Mouse (Mus musculus) neural tube, embryonic 15.5 days (tissue): ENCODE data around the gene Cdk5rap3. TPM values are rescaled to one million over a fixed set of nuclear protein-coding genes. Genes with fewer than 3 reads are reported as not detected.

Source experiments
- ATAC-seq: fragments of 200-750 bp; cut with Nextera tagmentation; 2 replicates; pipeline ENCODE4 v1.8.0; 2017; ENCODE audit warnings: mild to moderate bottlenecking, moderate TSS enrichment, moderate library complexity; ENCODE audit not compliant: low FRiP score
- H3K27ac ChIP-seq: fragments of 300-500 bp; sonication (generic); replicated peaks from 2 replicates; pipeline ENCODE4 v1.5.1; 2015; ENCODE audit warnings: mild to moderate bottlenecking, inconsistent platforms
- H3K27me3 ChIP-seq: fragments of 300-500 bp; sonication (generic); replicated peaks from 2 replicates; pipeline ENCODE4 v1.6.1; 2015; ENCODE audit warnings: inconsistent platforms
- H3K36me3 ChIP-seq: fragments of 300-500 bp; sonication (generic); 2 replicates; pipeline ENCODE4 v1.6.1; 2015; ENCODE audit warnings: inconsistent platforms
- H3K4me1 ChIP-seq: fragments of 300-500 bp; sonication (generic); 2 replicates; pipeline ENCODE4 v1.6.1; 2015; ENCODE audit warnings: inconsistent platforms
- H3K4me2 ChIP-seq: fragments of 300-500 bp; sonication (generic); 2 replicates; pipeline ENCODE4 v1.6.1; 2015; ENCODE audit warnings: inconsistent platforms, mild to moderate bottlenecking, moderate library complexity
- H3K4me3 ChIP-seq: fragments of 300-500 bp; sonication (generic); replicated peaks from 2 replicates; pipeline ENCODE4 v1.5.1; 2015; ENCODE audit warnings: mild to moderate bottlenecking, inconsistent platforms
- H3K9ac ChIP-seq: fragments of 300-500 bp; sonication (generic); replicated peaks from 2 replicates; pipeline ENCODE4 v1.6.1; 2015; ENCODE audit warnings: mild to moderate bottlenecking, inconsistent platforms
- H3K9me3 ChIP-seq: fragments of 300-500 bp; sonication (generic); replicated peaks from 2 replicates; pipeline ENCODE4 v1.6.1; 2016; ENCODE audit warnings: inconsistent platforms
- WGBS: fragments of 180-500 bp; shearing (Covaris S2); methylation state at CpG from one replicate; pipeline ENCODE4 v1.1.7; 2015; ENCODE audit warnings: mixed read lengths; 5-methylcytosine and 5-hydroxymethylcytosine counted together
- polyA plus RNA-seq: library from polyadenylated mRNA; unstranded; fragments of >200 nt; fragmentation: Nextera tagmentation; extraction: Ambion mirVana; gene quantifications from 2 replicates; pipeline ENCODE4 v1.2.1, GENCODE M21; 2015

The Cdk5rap3 gene
- polyA plus RNA-seq, 1 experiment from 2014 or later = 82.4 TPM

DNA sequence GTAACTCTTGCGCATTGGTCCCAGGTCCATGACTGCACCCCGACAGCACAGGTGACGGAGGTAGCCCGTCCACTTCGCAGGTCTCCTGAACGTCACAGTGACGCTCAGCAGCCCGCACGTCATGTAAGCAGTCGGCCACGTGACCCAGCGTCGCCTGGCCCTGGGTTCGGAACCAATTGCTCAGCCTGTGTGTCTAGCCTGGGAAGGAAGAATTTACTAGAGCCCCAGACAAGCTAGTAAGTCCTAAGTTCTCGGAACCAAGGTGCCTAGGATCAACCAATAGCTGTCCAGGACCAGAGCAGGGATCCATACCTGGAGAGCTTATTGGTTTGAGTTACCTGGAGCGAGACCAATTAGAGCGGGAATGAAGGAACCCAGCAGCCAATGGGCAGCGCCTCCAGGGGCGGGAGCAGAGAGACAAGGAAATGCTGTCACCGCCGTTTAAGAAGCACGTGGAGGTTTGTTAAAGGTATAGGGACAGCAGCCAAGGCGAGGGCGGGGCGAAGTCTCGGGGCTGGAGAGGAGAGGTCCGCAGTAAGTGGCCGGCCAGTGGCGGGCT is 27.5 kb upstream of the Cdk5rap3 start, which contains the start of gene Pnpo:
TSS of gene Pnpo (minus strand) at position 241 of the 559 bp plus-strand sequence.
- under 1% methylated on average over 29 of the region's 29 CpGs for WGBS
- Histone ChIP-seq H3K27ac (peak within 1 kb of the TSS; percentile 79), H3K27me3 (no peaks in the 10 kb centered on the region), H3K9me3 (no peaks in the 10 kb centered on the region), H3K36me3 (peaks cover 2% of the 10 kb centered on the region; the same call in 1 of the 2 replicates), H3K9ac (peak within 1 kb of the TSS; percentile 59), H3K4me2 (peak within 1 kb of the TSS; percentile 91), H3K4me1 (peaks cover 24% of the 10 kb centered on the region), H3K4me3 (peak within 1 kb of the TSS; percentile 52)
- peak; percentile 97 for ATAC-seq

DNA sequence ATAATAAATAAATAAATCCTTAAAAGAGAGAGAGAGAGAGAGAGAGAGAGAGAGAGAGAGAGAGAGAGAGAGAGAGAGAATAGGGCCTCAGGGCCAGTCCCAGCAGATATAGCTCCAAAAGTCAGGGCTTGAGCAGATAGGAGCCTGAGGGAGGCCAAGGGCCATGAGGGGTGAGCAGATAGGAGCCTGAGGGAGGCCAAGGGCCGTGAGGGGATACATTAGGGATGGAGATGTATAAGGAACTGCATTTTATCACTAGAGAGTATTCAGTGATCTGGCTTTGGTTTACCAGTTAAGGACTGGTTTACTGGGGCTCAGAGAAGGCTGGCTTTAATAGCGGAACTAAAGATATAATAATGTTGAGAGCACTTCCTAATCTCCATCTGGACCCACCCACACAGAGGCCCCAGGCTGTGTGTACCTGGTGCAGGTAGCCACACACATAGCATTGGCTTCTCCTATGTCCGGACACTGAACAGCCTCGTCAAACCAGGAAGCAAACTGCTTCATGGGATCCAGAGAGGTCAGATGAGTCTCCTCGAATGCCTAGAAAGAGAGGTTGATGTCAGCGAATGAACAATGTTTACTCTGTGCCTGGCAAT is 25.8 kb upstream of the Cdk5rap3 start:
- Histone ChIP-seq H3K4me2 (no peak overlapping the region), H3K9ac (no peak overlapping the region), H3K27ac (no peak overlapping the region), H3K4me3 (no peak overlapping the region), H3K4me1 (peaks cover 24% of the 10 kb centered on the region), H3K36me3 (peaks cover 2% of the 10 kb centered on the region; the same call in 1 of the 2 replicates), H3K9me3 (no peaks in the 10 kb centered on the region), H3K27me3 (no peaks in the 10 kb centered on the region)
- ATAC-seq = no peak
- WGBS = 74% methylated on average over 6 of the region's 6 CpGs

DNA sequence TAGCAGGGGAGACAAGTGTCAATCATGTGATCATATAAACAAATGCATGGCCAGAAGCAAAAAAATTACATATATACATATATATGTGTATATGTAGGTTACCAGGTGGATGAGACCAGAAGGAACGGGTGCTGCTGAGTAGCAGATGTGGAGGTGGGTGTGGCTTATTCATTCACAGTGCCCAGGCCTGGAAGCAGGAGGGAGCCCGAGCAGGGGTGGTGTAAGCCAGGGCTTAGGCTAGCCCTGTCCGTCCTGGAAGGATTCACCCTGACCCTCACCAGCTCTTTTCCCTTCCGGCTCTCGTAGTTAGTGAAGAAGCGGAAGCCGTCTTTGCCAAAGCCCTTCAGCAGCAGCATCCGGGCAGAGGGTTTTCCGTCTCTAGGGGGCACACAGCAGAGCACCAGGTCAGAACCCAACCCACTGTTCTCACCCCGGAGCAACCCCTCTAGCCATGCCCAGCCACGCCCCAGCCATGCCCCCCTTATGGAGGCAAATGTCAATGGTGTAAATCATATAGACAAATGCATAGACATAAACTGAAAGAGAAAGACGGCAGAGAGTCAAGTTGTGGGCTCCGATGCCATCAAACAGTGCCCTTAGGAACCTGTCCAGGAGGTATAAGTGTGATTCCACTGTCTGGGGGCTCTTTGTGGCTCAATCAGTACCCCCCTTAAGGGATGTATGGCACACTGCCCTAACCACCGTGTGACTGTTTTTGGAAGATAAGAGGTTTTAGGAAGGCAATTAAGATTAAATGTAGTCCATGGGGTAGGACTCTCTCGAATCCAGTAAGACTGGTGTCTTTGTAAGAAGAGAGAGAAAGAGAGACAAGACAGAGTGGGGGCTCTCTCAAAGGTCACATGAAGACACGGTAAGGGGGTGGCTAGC is 24.5 kb upstream of the Cdk5rap3 start:
- H3K9me3 ChIP-seq = no peaks in the 10 kb centered on the region
- H3K4me2 ChIP-seq = no peak overlapping the region
- no peak overlapping the region for H3K4me3 ChIP-seq
- H3K36me3 ChIP-seq = peaks cover 2% of the 10 kb centered on the region; the same call in 1 of the 2 replicates
- ATAC-seq = no peak
- H3K4me1 ChIP-seq = peaks cover 21% of the 10 kb centered on the region
- WGBS = 80% methylated on average over 16 of the region's 16 CpGs
- no peaks in the 10 kb centered on the region for H3K27me3 ChIP-seq
- H3K9ac ChIP-seq = no peak overlapping the region
- H3K27ac ChIP-seq = no peak overlapping the region

DNA sequence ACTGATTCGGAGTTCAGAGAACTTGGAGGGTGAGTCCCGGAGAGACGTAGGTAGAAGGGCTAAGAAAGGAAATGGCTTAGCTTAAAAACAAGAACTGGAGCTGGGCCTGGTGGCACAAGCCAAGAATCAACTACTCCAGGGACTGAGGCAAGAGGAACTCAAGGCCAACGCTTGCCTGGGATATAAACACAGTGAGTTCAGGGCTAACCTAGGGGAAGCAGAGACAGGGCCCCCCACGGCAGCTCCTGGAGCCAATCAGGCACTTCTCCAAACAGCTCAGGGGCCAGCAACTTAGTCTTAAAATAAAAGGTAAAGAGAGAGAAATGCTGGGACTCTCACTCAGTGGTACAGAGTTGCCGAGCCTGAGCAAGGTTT is 22.1 kb upstream of the Cdk5rap3 start:
- H3K36me3 ChIP-seq = peaks cover 2% of the 10 kb centered on the region; the same call in 1 of the 2 replicates
- H3K4me2 ChIP-seq = no peak overlapping the region
- H3K9ac ChIP-seq = no peak overlapping the region
- peaks cover 3% of the 10 kb centered on the region for H3K4me1 ChIP-seq
- no peaks in the 10 kb centered on the region for H3K9me3 ChIP-seq
- H3K4me3 ChIP-seq = no peak overlapping the region
- 79% methylated on average over 6 of the region's 6 CpGs for WGBS
- no peaks in the 10 kb centered on the region for H3K27me3 ChIP-seq
- no peak for ATAC-seq
- no peak overlapping the region for H3K27ac ChIP-seq

DNA sequence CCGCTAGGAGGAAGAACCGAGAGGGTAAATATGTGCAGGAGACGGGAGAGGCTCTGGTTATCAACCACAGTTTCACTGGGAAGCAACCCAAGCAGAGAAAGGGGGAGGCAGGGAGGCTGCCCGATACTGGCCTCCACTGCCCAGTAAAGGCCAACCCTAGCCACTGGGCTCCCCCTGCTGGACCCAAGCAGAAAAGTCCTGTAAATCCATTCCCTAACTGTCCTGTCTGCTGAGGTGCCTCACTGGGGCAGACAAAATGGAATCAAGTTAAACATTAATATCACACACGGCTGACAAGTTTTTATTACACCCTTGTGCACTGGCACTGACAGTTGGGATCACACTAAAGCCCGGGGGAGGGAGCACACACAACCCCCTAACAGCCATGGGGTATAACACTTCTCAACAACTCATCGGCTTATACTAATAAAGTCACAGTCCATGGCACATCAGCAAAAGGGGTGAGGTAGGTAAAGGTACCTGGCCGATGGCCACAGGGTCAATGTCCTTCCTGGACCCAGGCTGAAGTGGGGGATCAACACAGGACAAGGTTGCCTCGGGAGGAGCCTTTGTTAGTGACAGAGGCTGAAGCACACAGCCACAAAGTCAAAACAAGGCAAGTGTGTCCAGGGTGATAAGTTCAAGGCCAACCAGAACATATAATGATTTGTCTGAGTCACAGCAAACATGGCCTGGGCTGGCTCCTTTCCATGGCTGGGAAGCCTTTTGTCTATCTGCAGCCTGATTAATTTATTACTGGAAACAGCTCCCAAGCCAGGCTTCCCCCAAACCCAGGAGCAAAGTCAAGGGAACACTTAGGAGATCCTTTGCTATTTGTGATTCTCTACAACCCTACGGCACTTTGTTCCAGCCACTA is 21.5 kb upstream of the Cdk5rap3 start:
- Histone ChIP-seq H3K4me2 (no peak overlapping the region), H3K9me3 (no peaks in the 10 kb centered on the region), H3K4me3 (no peak overlapping the region), H3K36me3 (peaks cover 2% of the 10 kb centered on the region; the same call in 1 of the 2 replicates), H3K27me3 (no peaks in the 10 kb centered on the region), H3K27ac (no peak overlapping the region), H3K9ac (no peak overlapping the region), H3K4me1 (no peaks in the 10 kb centered on the region)
- no peak for ATAC-seq
- 50% methylated on average over 10 of the region's 10 CpGs for WGBS

DNA sequence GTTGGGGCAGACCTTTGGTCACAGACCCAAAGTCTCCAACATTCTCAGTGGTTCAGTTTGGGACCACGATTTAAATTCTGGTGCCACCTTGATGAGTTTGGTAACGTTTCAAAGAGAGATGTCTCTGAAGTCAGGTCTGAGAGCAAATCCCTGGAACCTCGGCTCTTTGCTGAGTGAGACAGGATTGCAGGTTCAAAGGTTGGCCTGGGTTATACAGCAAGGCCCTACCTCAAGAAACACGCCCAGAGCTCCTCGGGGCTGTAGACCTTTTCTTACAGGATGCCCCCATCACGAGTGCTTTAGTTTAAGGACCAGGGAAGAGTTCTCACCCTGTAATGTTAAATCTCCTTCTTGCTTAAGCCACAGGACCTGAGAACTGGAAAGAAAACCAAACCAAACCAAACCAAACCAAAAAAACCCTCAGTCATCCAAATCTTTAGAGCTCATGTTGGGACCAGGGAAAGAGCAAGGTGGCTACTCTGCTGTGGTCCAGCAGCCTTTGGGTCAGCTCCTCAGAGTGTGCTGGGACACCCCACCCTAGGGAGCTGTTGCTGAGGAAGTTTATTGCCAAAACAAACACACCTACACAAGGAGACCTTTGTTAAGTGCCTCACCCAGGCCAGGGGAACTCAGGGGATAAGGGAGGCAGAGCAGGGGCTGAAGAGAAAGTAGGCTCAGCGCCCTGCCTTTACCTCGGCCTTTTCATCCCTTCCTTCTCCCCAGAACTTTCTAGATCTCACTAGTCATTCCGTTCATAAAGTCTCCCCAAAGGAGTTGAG is 19.8 kb upstream of the Cdk5rap3 start:
- WGBS = 87% methylated on average over 9 of the region's 9 CpGs
- Histone ChIP-seq H3K9ac (no peak overlapping the region), H3K4me1 (no peaks in the 10 kb centered on the region), H3K27ac (no peak overlapping the region), H3K36me3 (peaks cover 2% of the 10 kb centered on the region; the same call in 1 of the 2 replicates), H3K4me2 (no peak overlapping the region), H3K27me3 (no peaks in the 10 kb centered on the region), H3K9me3 (no peaks in the 10 kb centered on the region), H3K4me3 (no peak overlapping the region)
- ATAC-seq = no peak

DNA sequence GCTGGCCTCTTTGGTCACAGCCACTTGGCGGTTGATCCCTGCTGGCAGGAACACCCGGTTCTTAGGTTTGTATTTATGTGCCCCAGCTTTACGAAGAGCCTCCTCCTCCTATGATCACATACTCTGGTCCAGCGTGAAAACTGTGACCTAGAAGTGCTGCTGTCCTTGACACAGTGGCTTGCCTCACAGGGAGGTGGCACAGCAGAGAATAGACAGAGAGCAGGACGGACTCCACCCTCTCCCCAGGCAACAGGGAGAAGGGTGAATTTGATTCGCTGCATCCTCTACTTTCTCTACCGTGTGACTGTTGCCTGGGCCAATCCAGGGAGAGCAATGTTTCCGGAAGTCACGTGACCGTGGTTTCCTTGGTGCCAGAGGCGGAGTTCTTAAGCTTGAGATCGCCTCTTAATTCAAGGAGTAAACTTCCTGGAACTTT is 18.6 kb upstream of the Cdk5rap3 start:
- H3K9me3 ChIP-seq = no peaks in the 10 kb centered on the region
- H3K4me3 ChIP-seq = no peak overlapping the region
- H3K9ac ChIP-seq = no peak overlapping the region
- ATAC-seq = peak; percentile 55; the same call in 1 of the 2 replicates
- 30% methylated on average over 12 of the region's 12 CpGs for WGBS
- H3K4me2 ChIP-seq = peak overlapping the region; percentile 38
- peaks cover under 1% of the 10 kb centered on the region for H3K27me3 ChIP-seq
- H3K36me3 ChIP-seq = peaks cover 2% of the 10 kb centered on the region; the same call in 1 of the 2 replicates
- no peaks in the 10 kb centered on the region for H3K4me1 ChIP-seq
- no peak overlapping the region for H3K27ac ChIP-seq

DNA sequence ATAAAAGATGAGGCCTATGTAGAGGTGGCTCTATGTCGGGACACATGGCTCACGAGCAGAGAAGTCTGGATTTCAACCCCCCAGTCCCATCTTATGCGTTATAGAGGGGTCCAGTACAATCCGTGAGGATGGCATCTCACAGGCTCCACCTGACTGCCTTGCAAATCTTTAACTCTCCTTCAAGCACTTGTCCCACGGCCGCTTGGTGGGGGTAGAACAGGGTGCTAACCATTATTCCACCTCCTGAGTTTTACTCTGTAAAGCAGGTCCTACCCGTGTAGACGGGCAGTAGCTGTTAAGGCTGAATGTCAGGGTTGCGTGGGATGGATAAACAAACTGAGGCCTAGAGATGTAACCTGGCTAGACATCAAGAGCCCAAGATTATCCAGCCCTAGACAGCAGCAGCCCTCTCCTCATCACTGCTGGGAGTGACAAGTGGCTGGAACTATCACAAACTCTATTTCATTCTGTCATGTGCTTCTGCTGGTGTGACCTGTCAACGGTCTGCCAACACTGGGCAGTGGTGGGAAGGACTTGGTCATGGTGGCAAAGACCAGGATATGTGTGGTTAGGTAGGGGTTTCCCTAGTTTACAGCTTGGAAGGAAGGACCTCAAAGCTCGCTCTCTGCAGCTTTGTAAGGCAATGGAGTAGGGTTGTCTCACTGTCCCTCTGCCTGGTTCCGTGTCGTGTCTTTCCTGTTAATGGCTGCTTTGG is 17.4 kb upstream of the Cdk5rap3 start:
- H3K9me3 ChIP-seq = no peaks in the 10 kb centered on the region
- H3K4me3 ChIP-seq = no peak overlapping the region
- H3K27ac ChIP-seq = no peak overlapping the region
- H3K4me2 ChIP-seq = no peak overlapping the region
- no peak overlapping the region for H3K9ac ChIP-seq
- no peak for ATAC-seq
- peaks cover 13% of the 10 kb centered on the region for H3K27me3 ChIP-seq
- H3K4me1 ChIP-seq = no peaks in the 10 kb centered on the region
- H3K36me3 ChIP-seq = no peaks in the 10 kb centered on the region
- 92% methylated on average over 13 of the region's 13 CpGs for WGBS

DNA sequence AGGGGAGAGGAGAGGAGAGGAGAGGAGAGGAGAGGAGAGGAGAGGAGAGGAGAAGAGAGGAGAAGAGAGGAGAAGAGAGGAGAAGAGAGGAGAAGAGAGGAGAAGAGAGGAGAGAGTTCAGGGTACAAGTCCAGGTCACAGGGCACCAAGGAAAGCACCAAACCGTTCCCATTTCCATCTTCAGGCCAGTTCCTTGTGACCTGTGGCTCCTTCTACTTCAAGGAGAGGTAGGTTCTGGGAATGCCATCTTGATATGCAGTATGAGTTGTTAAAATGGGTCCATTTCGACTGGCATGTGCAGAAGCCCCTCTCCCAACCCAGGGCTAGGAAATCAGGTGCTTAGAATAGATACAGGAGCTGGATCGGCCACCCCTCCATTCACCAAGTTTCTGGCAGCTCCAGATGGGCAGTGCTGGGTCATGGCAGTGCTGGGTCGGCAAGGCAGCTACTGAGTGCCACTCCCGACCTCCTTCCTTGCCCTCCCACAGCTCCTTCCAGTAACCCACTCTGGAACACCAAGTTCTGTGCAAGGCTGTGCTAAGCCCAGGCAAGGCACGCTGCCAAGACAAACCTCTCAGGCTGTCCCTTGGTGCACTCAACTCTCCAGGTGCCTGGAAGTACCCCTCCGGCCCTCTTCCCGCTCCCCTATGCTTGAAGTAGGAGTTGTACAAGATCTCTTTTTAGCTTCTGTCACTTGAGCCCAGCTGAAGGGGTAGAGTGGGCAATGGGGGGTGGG is 15.2 kb upstream of the Cdk5rap3 start:
- no peak for ATAC-seq
- no peak overlapping the region for H3K4me3 ChIP-seq

More for the DNA sequence above, 15.2 kb upstream of the Cdk5rap3 start:
- WGBS = 73% methylated on average over 8 of the region's 8 CpGs
- Histone ChIP-seq H3K4me1 (no peaks in the 10 kb centered on the region), H3K4me2 (no peak overlapping the region), H3K27ac (no peak overlapping the region), H3K27me3 (peaks cover 22% of the 10 kb centered on the region), H3K9me3 (no peaks in the 10 kb centered on the region), H3K9ac (no peak overlapping the region), H3K36me3 (no peaks in the 10 kb centered on the region)
